Comparison of ENCODE assay signal across 21 mouse cellular contexts in genomic region chr1:63408344-63408743, GRCm38 (mm10).
"Had no signal": no experiment of that assay in that cellular context is flagged by ENCODE, and none has a peak within 500 bp of the region (broad histone marks: within the 10 kb centered on the region; RNA-seq: fewer than 3 reads in every experiment).

No protein-coding gene starts in this region.

- ATAC-seq: hindbrain, embryonic 16.5 days; hindbrain, postnatal 0 days; inflammation-experienced regulatory T-cells, adult 6 months; intestine, embryonic 15.5 days; intestine, embryonic 16.5 days; intestine, postnatal 0 days had no signal

- DNase-seq: heart, postnatal 10 days; heart, postnatal 14 days; heart, postnatal 36 days; heart, postnatal 4 days; kidney, adult 11 months; kidney, adult 18-20 months; kidney, adult 2 months; kidney, adult 8-10 months; kidney, adult 9 months; kidney, postnatal 10 days; kidney, postnatal 14 days; kidney, postnatal 36 days; kidney, postnatal 4 days; layer of hippocampus, adult 9-11 months; layer of hippocampus, postnatal 36 days had no signal
